Mouse (Mus musculus) kidney, postnatal 0 days (tissue): Measurements from ENCODE around the gene Gpc2. TPM values are rescaled to one million over a fixed set of nuclear protein-coding genes. Genes with fewer than 3 reads are reported as not detected.

Experiments
- ATAC-seq: fragments of 200-750 bp; cut with Nextera tagmentation; replicated peaks from 2 replicates; pipeline ENCODE4 v1.8.0; 2017; ENCODE audit warnings: low read depth, moderate number of reproducible peaks, moderate TSS enrichment, moderate library complexity; ENCODE audit not compliant: low FRiP score
- DNase-seq: peaks from one replicate; pipeline ENCODE4 v3.0.0-alpha.2; 2016; ENCODE audit warnings: low spot score
- H3K27ac ChIP-seq: fragments of 300-500 bp; sonication (generic); 2 replicates; pipeline ENCODE4 v1.5.1; 2014; ENCODE audit warnings: mild to moderate bottlenecking
- H3K27me3 ChIP-seq: fragments of 300-500 bp; sonication (generic); 2 replicates; pipeline ENCODE4 v1.6.1; 2014; ENCODE audit warnings: low read length, mixed read lengths; ENCODE audit not compliant: insufficient read depth
- H3K36me3 ChIP-seq: fragments of 300-500 bp; sonication (generic); 2 replicates; pipeline ENCODE4 v1.6.1; 2014; ENCODE audit warnings: low read length, mixed read lengths; ENCODE audit not compliant: insufficient read depth
- H3K4me1 ChIP-seq: fragments of 300-500 bp; sonication (generic); replicated peaks from 2 replicates; pipeline ENCODE4 v1.6.1; 2014; ENCODE audit warnings: antibody characterized with exemption, low read length, mixed read lengths; ENCODE audit not compliant: insufficient read depth
- H3K4me2 ChIP-seq: fragments of 300-500 bp; sonication (generic); 2 replicates; pipeline ENCODE4 v1.6.1; 2014; ENCODE audit warnings: mild to moderate bottlenecking, low read length, moderate library complexity, mixed read lengths
- H3K4me3 ChIP-seq: fragments of 300-500 bp; sonication (generic); replicated peaks from 2 replicates; pipeline ENCODE4 v1.5.1; 2014; ENCODE audit warnings: low read depth, low read length
- H3K9ac ChIP-seq: fragments of 300-500 bp; sonication (generic); 2 replicates; pipeline ENCODE4 v1.6.1; 2014; ENCODE audit warnings: low read depth, low read length
- H3K9me3 ChIP-seq: fragments of 300-500 bp; sonication (generic); replicated peaks from 2 replicates; pipeline ENCODE4 v1.6.1; 2016; ENCODE audit warnings: low read length, inconsistent platforms, mixed read lengths
- CTCF ChIP-seq: IDR thresholded peaks from 2 replicates; pipeline ENCODE4 v1.5.1; 2016; ENCODE audit warnings: antibody characterized with exemption, low read depth, mild to moderate bottlenecking, moderate library complexity
- WGBS: fragments of 180-500 bp; shearing (Covaris S2); extraction: QIAGEN DNeasy Blood & Tissue Kit; methylation state at CpG from one replicate; pipeline ENCODE4 v1.1.7; 2014; 5-methylcytosine and 5-hydroxymethylcytosine counted together
- polyA plus RNA-seq: library from polyadenylated mRNA; unstranded; fragments of >200 nt; fragmentation: Nextera tagmentation; extraction: Ambion mirVana; gene quantifications from 2 replicates; pipeline ENCODE4 v1.2.1, GENCODE M21; 2015

The Gpc2 gene
- polyA plus RNA-seq = 8.1 and 9.1 TPM in 2 replicates

DNA sequence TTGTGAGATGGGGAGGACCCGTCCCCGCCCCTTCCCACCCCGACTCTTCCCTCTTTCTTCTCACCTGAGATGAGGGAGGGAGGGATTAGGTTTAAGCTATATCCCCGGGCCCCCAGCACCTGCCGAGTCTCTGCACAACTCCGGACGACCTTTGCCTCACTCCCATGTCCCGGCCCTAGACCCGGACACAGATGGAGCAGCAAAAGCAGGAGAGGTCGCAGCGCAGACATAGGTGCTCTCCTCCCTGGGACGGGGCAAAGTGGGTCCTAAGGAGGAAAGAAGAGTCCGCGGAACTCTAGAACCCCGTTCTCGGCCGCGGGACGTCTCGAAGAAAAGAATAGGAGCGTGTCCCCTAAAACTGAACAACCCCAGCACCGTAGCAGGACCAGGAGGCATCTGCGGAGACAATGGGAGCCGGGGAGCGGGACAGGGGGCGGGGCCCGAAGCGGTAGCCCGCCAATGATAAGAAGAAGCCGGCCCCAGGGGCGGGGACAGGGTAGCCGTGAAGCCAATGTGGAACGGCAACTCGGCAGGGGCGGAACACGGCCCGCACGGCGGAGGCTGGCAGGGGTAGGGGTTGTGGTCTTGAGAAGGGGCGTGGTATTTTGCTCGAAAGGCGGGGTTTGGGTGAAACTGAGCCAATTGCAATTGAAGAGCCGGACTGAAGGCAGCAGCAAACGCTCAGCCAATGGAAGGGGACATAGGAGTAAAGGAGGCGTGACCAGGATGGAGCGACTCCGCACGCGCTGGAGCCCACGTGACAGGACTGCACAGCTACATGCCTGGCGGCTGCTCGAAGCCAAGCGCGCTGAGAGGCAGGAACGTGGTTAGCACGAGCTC is at the start of gene Gpc2, which contains the start of the genes Gm43720 and Stag3:
Gene Gpc2 (minus strand): TSS at position 421 of the 840 bp plus-strand sequence.
Gene Gm43720 (minus strand): TSS at position 374 of the 840 bp plus-strand sequence.
Gene Stag3 (plus strand): TSS at position 656 of the 840 bp plus-strand sequence.
- under 1% methylated on average over 56 of the region's 56 CpGs for WGBS
- Histone ChIP-seq H3K36me3 (0 out of 2 replicates have a peak, but pooled peaks cover 6% of the 10 kb centered on the region), H3K27me3 (no peaks in the 10 kb centered on the region), H3K4me2 (peak within 1 kb of the TSS; percentile 87), H3K27ac (no peak within 1 kb of the TSS), H3K9ac (peak within 1 kb of the TSS; percentile 62), H3K9me3 (no peaks in the 10 kb centered on the region), H3K4me1 (peaks cover 11% of the 10 kb centered on the region; the same call in 1 of the 2 replicates), H3K4me3 (peak within 1 kb of the TSS; percentile 55)
- DNase-seq (peak; percentile 98), ATAC-seq (peak; percentile 97)
- TF ChIP-seq CTCF = no peak

DNA sequence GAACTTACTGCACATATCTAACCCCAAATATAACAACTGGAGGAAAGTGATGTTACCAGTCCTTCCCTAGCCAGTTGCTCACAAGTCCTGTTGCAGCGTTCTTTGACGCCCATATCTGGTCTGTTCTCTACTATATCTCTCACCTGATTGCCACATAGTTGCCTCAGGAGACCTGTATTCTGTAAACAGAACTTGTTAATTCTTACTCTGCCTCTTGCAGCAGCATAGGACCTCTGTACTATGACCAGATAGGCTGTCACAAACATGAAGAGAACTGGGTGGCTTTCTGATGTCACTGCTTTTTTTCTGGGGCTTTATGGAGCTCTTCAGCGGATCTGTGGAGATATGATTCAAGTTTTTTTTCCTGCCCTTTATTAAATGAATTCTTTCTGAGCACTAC is 33.0 kb upstream of the Gpc2 start:
- no peak for ATAC-seq

DNA sequence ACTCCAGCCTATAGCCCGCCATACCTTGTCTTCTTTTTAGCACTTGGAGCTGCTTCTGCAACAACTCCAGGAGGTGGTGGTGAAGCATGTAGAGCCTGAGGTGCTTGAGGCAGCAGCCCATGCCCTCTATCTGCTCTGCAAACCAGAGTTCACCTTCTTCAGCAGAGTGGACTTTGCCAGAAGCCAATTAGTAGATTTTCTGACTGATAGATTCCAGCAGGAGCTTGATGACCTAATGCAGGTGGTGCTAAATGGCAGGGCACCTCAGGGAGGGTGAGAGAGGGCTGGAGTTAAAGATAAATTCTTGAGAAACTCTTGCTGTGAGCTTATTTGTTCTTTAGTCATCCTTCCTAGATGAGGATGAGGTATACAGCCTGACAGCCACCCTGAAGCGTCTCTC is 19.8 kb upstream of the Gpc2 start:
- Histone ChIP-seq H3K27ac (no peak overlapping the region), H3K36me3 (no peaks in the 10 kb centered on the region), H3K9me3 (no peaks in the 10 kb centered on the region), H3K9ac (no peak overlapping the region), H3K4me1 (no peaks in the 10 kb centered on the region), H3K4me3 (no peak overlapping the region), H3K27me3 (no peaks in the 10 kb centered on the region), H3K4me2 (no peak overlapping the region)
- DNase-seq (no peak), ATAC-seq (no peak)
- TF ChIP-seq CTCF = no peak
- 81% methylated on average over 2 of the region's 2 CpGs for WGBS

More for the DNA sequence above, 33.0 kb upstream of the Gpc2 start:
- H3K4me1 ChIP-seq = no peaks in the 10 kb centered on the region
- no peak for DNase-seq
- H3K9me3 ChIP-seq = no peaks in the 10 kb centered on the region
- H3K4me2 ChIP-seq = no peak overlapping the region
- H3K27ac ChIP-seq = no peak overlapping the region
- H3K36me3 ChIP-seq = no peaks in the 10 kb centered on the region
- 90% methylated on average over 3 of the region's 3 CpGs for WGBS
- TF ChIP-seq CTCF = no peak
- H3K27me3 ChIP-seq = no peaks in the 10 kb centered on the region
- no peak overlapping the region for H3K4me3 ChIP-seq
- no peak overlapping the region for H3K9ac ChIP-seq

GRCm38 (mm10) chr5:138294158-138294557 is 14.4 kb upstream of the Gpc2 start:
- ATAC-seq (no peak), DNase-seq (no peak)
- TF ChIP-seq CTCF = no peak
- Histone ChIP-seq H3K27ac (no peak overlapping the region), H3K4me1 (no peaks in the 10 kb centered on the region), H3K4me2 (no peak overlapping the region), H3K27me3 (no peaks in the 10 kb centered on the region), H3K9me3 (no peaks in the 10 kb centered on the region), H3K4me3 (no peak overlapping the region), H3K9ac (no peak overlapping the region), H3K36me3 (no peaks in the 10 kb centered on the region)

GRCm38 (mm10) chr5:138291638-138292037 is 11.8 kb upstream of the Gpc2 start:
- Histone ChIP-seq H3K27me3 (no peaks in the 10 kb centered on the region), H3K27ac (no peak overlapping the region), H3K9me3 (no peaks in the 10 kb centered on the region), H3K4me3 (no peak overlapping the region), H3K36me3 (no peaks in the 10 kb centered on the region), H3K4me2 (no peak overlapping the region), H3K4me1 (no peaks in the 10 kb centered on the region), H3K9ac (no peak overlapping the region)
- DNase-seq (no peak), ATAC-seq (no peak)
- WGBS = 80% methylated on average over 1 of the region's 1 CpGs
- no peak for TF ChIP-seq CTCF

GRCm38 (mm10) chr5:138287861-138288260 is 8.1 kb upstream of the Gpc2 start:
- H3K9ac ChIP-seq = no peak overlapping the region
- no peak for ATAC-seq
- H3K4me2 ChIP-seq = no peak overlapping the region
- no peak for DNase-seq
- H3K4me1 ChIP-seq = no peaks in the 10 kb centered on the region
- no peak overlapping the region for H3K27ac ChIP-seq
- no peaks in the 10 kb centered on the region for H3K36me3 ChIP-seq
- 78% methylated on average over 3 of the region's 3 CpGs for WGBS
- no peaks in the 10 kb centered on the region for H3K9me3 ChIP-seq
- H3K4me3 ChIP-seq = no peak overlapping the region
- no peaks in the 10 kb centered on the region for H3K27me3 ChIP-seq
- TF ChIP-seq CTCF = peak; percentile 36; the same call in 1 of the 2 replicates
